Mouse (Mus musculus) forebrain, embryonic 15.5 days (tissue): ENCODE measurements around the gene Spata31d1a. TPM values are rescaled to one million over a fixed set of nuclear protein-coding genes. Genes with fewer than 3 reads are reported as not detected.

Experiments used
- ATAC-seq: fragments of 200-750 bp; cut with Nextera tagmentation; replicated peaks from 2 replicates; pipeline ENCODE4 v1.8.0; 2017; ENCODE audit warnings: mild to moderate bottlenecking, moderate TSS enrichment, moderate library complexity
- H3K27ac ChIP-seq: fragments of 300-500 bp; sonication (generic); replicated peaks from 2 replicates; pipeline ENCODE4 v1.5.1; 2015; ENCODE audit warnings: mild to moderate bottlenecking, inconsistent platforms
- H3K27me3 ChIP-seq: fragments of 300-500 bp; sonication (generic); 2 replicates; pipeline ENCODE4 v1.6.1; 2015; ENCODE audit warnings: inconsistent platforms
- H3K36me3 ChIP-seq: fragments of 300-500 bp; sonication (generic); 2 replicates; pipeline ENCODE4 v1.6.1; 2015; ENCODE audit warnings: mild to moderate bottlenecking, inconsistent platforms
- H3K4me1 ChIP-seq: fragments of 300-500 bp; sonication (generic); 2 replicates; pipeline ENCODE4 v1.6.1; 2015; ENCODE audit warnings: inconsistent platforms
- H3K4me2 ChIP-seq: fragments of 300-500 bp; sonication (generic); replicated peaks from 2 replicates; pipeline ENCODE4 v1.6.1; 2015; ENCODE audit warnings: mild to moderate bottlenecking, inconsistent platforms
- H3K4me3 ChIP-seq: fragments of 300-500 bp; sonication (generic); 2 replicates; pipeline ENCODE4 v1.5.1; 2015; ENCODE audit warnings: mild to moderate bottlenecking, inconsistent platforms
- H3K9ac ChIP-seq: fragments of 300-500 bp; sonication (generic); replicated peaks from 2 replicates; pipeline ENCODE4 v1.6.1; 2015; ENCODE audit warnings: mild to moderate bottlenecking, inconsistent platforms
- H3K9me3 ChIP-seq: fragments of 300-500 bp; sonication (generic); 2 replicates; pipeline ENCODE4 v1.6.1; 2016; ENCODE audit warnings: inconsistent platforms
- WGBS: fragments of 180-500 bp; shearing (Covaris S2); methylation state at CpG from one replicate; pipeline ENCODE4 v1.1.7; 2015; ENCODE audit warnings: mixed read lengths; 5-methylcytosine and 5-hydroxymethylcytosine counted together
- polyA plus RNA-seq: library from polyadenylated mRNA; unstranded; fragments of >200 nt; fragmentation: Nextera tagmentation; extraction: Ambion mirVana; gene quantifications from 2 replicates; pipeline ENCODE4 v1.2.1, GENCODE M21; 2015

Gene Spata31d1a
- polyA plus RNA-seq, 1 experiment from 2014 or later: 0.15 TPM

GRCm38 (mm10) chr13:59675151-59676011 is 34.7 kb downstream of the Spata31d1a start, which contains the start of gene Golm1:
Golm1 (minus strand) TSS chr13:59675811.
- H3K36me3 ChIP-seq: no peaks in the 10 kb centered on the region
- under 1% methylated on average over 42 of the region's 61 CpGs for WGBS

DNA sequence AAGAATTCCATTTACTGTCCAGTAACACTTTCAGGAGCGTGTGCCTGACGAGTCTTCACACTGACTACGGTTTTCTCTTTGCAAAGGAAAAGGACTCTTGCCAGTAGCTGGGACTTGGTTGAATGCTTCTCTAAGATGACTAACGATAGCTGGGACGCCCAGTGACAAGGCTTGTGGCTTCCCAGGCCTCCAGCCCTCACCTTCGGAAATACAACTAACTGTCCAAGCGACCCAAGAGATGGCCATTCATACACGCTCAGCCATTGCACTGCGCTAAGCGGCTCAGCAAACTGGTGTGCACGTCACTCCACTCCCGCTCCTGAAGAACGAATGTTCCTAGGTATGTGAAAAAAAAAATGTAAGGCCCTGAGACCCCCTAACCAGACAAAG is 35.4 kb downstream of the Spata31d1a start:
- Histone ChIP-seq H3K27ac (peak overlapping the region; percentile 88), H3K4me1 (peaks cover 29% of the 10 kb centered on the region), H3K36me3 (no peaks in the 10 kb centered on the region), H3K4me3 (peak overlapping the region; percentile 72), H3K9ac (peak overlapping the region; percentile 81), H3K9me3 (no peaks in the 10 kb centered on the region), H3K4me2 (peak overlapping the region; percentile 80), H3K27me3 (no peaks in the 10 kb centered on the region)
- no peak for ATAC-seq
- 0% methylated on average over 13 of the region's 13 CpGs for WGBS

More at GRCm38 (mm10) chr13:59675151-59676011, 34.7 kb downstream of the Spata31d1a start, which contains the start of gene Golm1:
- peak; percentile 75 for ATAC-seq
- Histone ChIP-seq H3K27ac (peak within 1 kb of the TSS; percentile 88), H3K27me3 (no peaks in the 10 kb centered on the region), H3K4me2 (peak within 1 kb of the TSS; percentile 80), H3K9me3 (no peaks in the 10 kb centered on the region), H3K9ac (peak within 1 kb of the TSS; percentile 81), H3K4me1 (peaks cover 29% of the 10 kb centered on the region), H3K4me3 (peak within 1 kb of the TSS; percentile 72)

- H3K27ac ChIP-seq: peak overlapping the region; percentile 88
- 1% methylated on average over 3 of the region's 3 CpGs for WGBS
- ATAC-seq: 0 out of 2 replicates have a peak, but pooled peaks have one; percentile 8
Measured at GRCm38 (mm10) chr13:59674215-59674614, 35.9 kb downstream of the Spata31d1a start.

DNA sequence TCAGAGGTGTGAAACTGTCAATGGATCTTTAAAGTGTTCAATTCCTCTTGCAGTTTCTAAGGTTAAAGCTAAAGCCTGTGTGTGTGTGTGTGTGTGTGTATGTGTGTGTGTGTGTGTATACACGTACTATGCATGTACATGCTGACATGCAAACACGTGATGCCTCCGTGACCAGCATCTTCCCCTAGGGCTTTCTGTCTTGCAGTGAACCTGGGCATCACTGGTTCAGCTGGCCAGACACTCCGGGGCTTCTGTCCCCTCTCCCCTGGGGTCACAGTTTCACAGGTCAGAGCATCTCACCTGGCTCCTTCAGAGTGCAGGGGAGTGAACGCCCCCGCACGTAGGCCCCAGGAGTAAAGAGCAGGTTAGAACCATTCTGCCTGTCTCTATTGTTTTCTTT is 36.5 kb downstream of the Spata31d1a start:
- Histone ChIP-seq H3K27ac (peak overlapping the region; percentile 53; the same call in 1 of the 2 replicates), H3K4me3 (peak overlapping the region; percentile 72), H3K4me1 (peaks cover 29% of the 10 kb centered on the region), H3K27me3 (no peaks in the 10 kb centered on the region), H3K4me2 (peak overlapping the region; percentile 80), H3K9me3 (no peaks in the 10 kb centered on the region), H3K9ac (peak overlapping the region; percentile 43; the same call in 1 of the 2 replicates), H3K36me3 (no peaks in the 10 kb centered on the region)
- no peak for ATAC-seq
- WGBS: 9% methylated on average over 7 of the region's 7 CpGs

More at GRCm38 (mm10) chr13:59674215-59674614, 35.9 kb downstream of the Spata31d1a start:
- Histone ChIP-seq H3K4me2 (peak overlapping the region; percentile 80), H3K36me3 (no peaks in the 10 kb centered on the region), H3K4me1 (peaks cover 29% of the 10 kb centered on the region), H3K27me3 (no peaks in the 10 kb centered on the region), H3K4me3 (peak overlapping the region; percentile 72), H3K9me3 (no peaks in the 10 kb centered on the region), H3K9ac (peak overlapping the region; percentile 81)

- Histone ChIP-seq H3K36me3 (no peaks in the 10 kb centered on the region), H3K4me1 (peaks cover 29% of the 10 kb centered on the region), H3K27ac (peak overlapping the region; percentile 59; the same call in 1 of the 2 replicates), H3K9me3 (no peaks in the 10 kb centered on the region), H3K4me2 (no peak overlapping the region; the same call in 1 of the 2 replicates), H3K27me3 (no peaks in the 10 kb centered on the region), H3K9ac (no peak overlapping the region), H3K4me3 (no peak overlapping the region)
- 76% methylated on average over 6 of the region's 6 CpGs for WGBS
- ATAC-seq: no peak
Measured at GRCm38 (mm10) chr13:59672248-59672647, 37.9 kb downstream of the Spata31d1a start.

GRCm38 (mm10) chr13:59671521-59671920 is 38.6 kb downstream of the Spata31d1a start:
- 41% methylated on average over 2 of the region's 2 CpGs for WGBS
- Histone ChIP-seq H3K9me3 (no peaks in the 10 kb centered on the region), H3K4me1 (peaks cover 29% of the 10 kb centered on the region), H3K4me2 (no peak overlapping the region), H3K27me3 (no peaks in the 10 kb centered on the region), H3K9ac (no peak overlapping the region), H3K36me3 (no peaks in the 10 kb centered on the region), H3K27ac (peak overlapping the region; percentile 59), H3K4me3 (no peak overlapping the region)
- ATAC-seq: no peak

DNA sequence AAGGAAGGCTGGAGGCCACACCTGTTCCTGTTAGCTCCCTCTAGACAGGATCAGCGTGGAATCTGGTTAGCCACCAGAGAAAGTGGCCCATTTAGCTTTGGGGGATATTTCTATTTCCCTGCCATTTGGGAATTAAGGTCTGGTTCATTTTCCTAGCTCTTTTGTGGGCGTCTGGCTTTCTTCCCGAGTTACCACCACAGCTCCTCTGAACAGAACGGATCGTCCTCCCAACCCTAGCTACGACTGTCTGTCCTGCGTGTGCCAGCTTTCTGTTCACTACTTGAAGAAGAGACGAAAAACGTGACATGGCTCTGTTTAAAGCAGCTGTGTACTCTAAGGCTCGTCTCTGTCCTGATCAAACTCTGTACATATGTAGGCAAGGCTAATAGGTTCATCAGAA is 40.2 kb downstream of the Spata31d1a start:
- Histone ChIP-seq H3K9ac (no peak overlapping the region), H3K9me3 (no peaks in the 10 kb centered on the region), H3K4me1 (peaks cover 29% of the 10 kb centered on the region), H3K4me2 (no peak overlapping the region), H3K36me3 (0 out of 2 replicates have a peak, but pooled peaks cover 3% of the 10 kb centered on the region), H3K4me3 (no peak overlapping the region), H3K27ac (no peak overlapping the region), H3K27me3 (no peaks in the 10 kb centered on the region)
- no peak for ATAC-seq
- 82% methylated on average over 10 of the region's 10 CpGs for WGBS

GRCm38 (mm10) chr13:59668501-59669093 is 41.5 kb downstream of the Spata31d1a start:
- WGBS: 88% methylated on average over 11 of the region's 11 CpGs
- Histone ChIP-seq H3K36me3 (peaks cover 12% of the 10 kb centered on the region; the same call in 1 of the 2 replicates), H3K27ac (0 out of 2 replicates have a peak overlapping the region, but pooled peaks have one; percentile 10), H3K9ac (no peak overlapping the region), H3K9me3 (no peaks in the 10 kb centered on the region), H3K4me2 (no peak overlapping the region), H3K27me3 (no peaks in the 10 kb centered on the region), H3K4me1 (peaks cover 17% of the 10 kb centered on the region), H3K4me3 (no peak overlapping the region)
- ATAC-seq: no peak

GRCm38 (mm10) chr13:59667763-59668162 is 42.4 kb downstream of the Spata31d1a start:
- peaks cover 11% of the 10 kb centered on the region for H3K4me1 ChIP-seq
- peaks cover 17% of the 10 kb centered on the region; the same call in 1 of the 2 replicates for H3K36me3 ChIP-seq
- no peaks in the 10 kb centered on the region for H3K9me3 ChIP-seq
- H3K4me3 ChIP-seq: no peak overlapping the region
- WGBS: 83% methylated on average over 5 of the region's 5 CpGs
- no peak overlapping the region for H3K9ac ChIP-seq
- H3K4me2 ChIP-seq: no peak overlapping the region
- no peak overlapping the region for H3K27ac ChIP-seq
- H3K27me3 ChIP-seq: no peaks in the 10 kb centered on the region
- ATAC-seq: no peak

GRCm38 (mm10) chr13:59663939-59664712 is 46.0 kb downstream of the Spata31d1a start:
- Histone ChIP-seq H3K36me3 (peaks cover 24% of the 10 kb centered on the region; the same call in 1 of the 2 replicates), H3K27me3 (no peaks in the 10 kb centered on the region), H3K4me1 (no peaks in the 10 kb centered on the region), H3K9me3 (no peaks in the 10 kb centered on the region), H3K4me2 (no peak overlapping the region), H3K4me3 (no peak overlapping the region), H3K9ac (no peak overlapping the region), H3K27ac (no peak overlapping the region)
- ATAC-seq: no peak
- WGBS: 95% methylated on average over 19 of the region's 19 CpGs

DNA sequence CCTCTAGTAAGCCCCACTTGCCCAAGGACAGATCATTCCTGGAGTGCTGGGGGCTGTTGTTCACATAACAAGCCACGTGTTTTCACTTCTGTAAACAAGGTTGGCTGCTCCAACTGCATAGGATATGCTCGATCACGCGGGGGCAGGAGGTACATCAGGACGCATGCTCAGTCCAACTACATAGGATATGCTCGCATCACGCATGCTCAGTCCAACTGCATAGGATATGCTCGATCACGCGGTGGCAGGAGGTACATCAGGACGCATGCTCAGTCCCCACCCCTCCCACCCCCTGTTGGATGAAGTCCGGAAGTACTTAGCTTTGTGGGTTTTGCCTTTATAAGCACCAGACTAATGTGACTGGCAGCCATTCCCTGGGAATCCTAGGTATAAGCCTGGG is 48.2 kb downstream of the Spata31d1a start:
- H3K27me3 ChIP-seq: no peaks in the 10 kb centered on the region
- no peak for ATAC-seq
- H3K36me3 ChIP-seq: peaks cover 31% of the 10 kb centered on the region; the same call in 1 of the 2 replicates
- no peak overlapping the region for H3K9ac ChIP-seq
- no peak overlapping the region for H3K4me3 ChIP-seq
- H3K4me1 ChIP-seq: peaks cover 9% of the 10 kb centered on the region
- no peak overlapping the region for H3K27ac ChIP-seq
- no peak overlapping the region for H3K4me2 ChIP-seq
- 96% methylated on average over 12 of the region's 12 CpGs for WGBS
- no peaks in the 10 kb centered on the region for H3K9me3 ChIP-seq
